Mouse (Mus musculus): ENCODE measurements at regions not wholly inside any gene's neighbourhood (a gene's known extent, or its start where the extent isn't known, plus 50 kb on each side); places are given as distances from the start of the nearest gene placed in this dataset.
A peak's percentile ranks its signal among the peaks of the same experiment; 100 is the strongest.

GRCm38 (mm10) chr8:44373987-44374386, 561.3 kb upstream of the Fat1 start:
- Histone ChIP-seq H3K9ac (ENCODE audit: low read length) (no peak overlapping the region), H3K9me3 (ENCODE audit: control insufficient read depth, low read length) (no peaks in the 10 kb centered on the region), H3K27me3 (ENCODE audit: control insufficient read depth, insufficient read depth, low read length) (no peaks in the 10 kb centered on the region), H3K4me2 (ENCODE audit: low read length) (no peak overlapping the region), H3K4me1 (ENCODE audit: control insufficient read depth in 2 of 2, insufficient read depth in 2 of 2, low read length in 2 of 2) (peaks cover 0 to 13% of the 10 kb centered on the region in 2 experiments; a peak in 2 of 4 replicates), H3K36me3 (ENCODE audit: control insufficient read depth, insufficient read depth, low read length) (no peaks in the 10 kb centered on the region), H3K27ac (replicated peaks in 1 of 2; ENCODE audit: control insufficient read depth in 1 of 2, insufficient read depth in 1 of 2, low read depth in 2 of 2, low read length in 2 of 2) (0 out of 4 replicates have a peak overlapping the region, but pooled peaks of 1 of the 2 experiments have one; percentile 2), H3K4me3 (ENCODE audit: control insufficient read depth in 1 of 2, insufficient read depth in 1 of 2, low read depth in 1 of 2, low read length in 2 of 2) (no peak overlapping the region)
- WGBS = 23% methylated on average over 6 of the region's 6 CpGs
- no peak for ATAC-seq (ENCODE audit: insufficient number of reproducible peaks, insufficient read depth, low FRiP score, low read depth)

- no peaks in the 10 kb centered on the region for H3K9me3 ChIP-seq (ENCODE audit: control insufficient read depth, low read length)
- no peak overlapping the region for H3K4me3 ChIP-seq (ENCODE audit: control insufficient read depth in 1 of 2, insufficient read depth in 1 of 2, low read depth in 1 of 2, low read length in 2 of 2)
- no peak overlapping the region for H3K4me2 ChIP-seq (ENCODE audit: low read length)
- WGBS = 37% methylated on average over 3 of the region's 3 CpGs
- H3K36me3 ChIP-seq (ENCODE audit: control insufficient read depth, insufficient read depth, low read length) = no peaks in the 10 kb centered on the region
- no peak overlapping the region for H3K9ac ChIP-seq (ENCODE audit: low read length)
- H3K27me3 ChIP-seq (ENCODE audit: control insufficient read depth, insufficient read depth, low read length) = no peaks in the 10 kb centered on the region
- peaks cover 0 to 13% of the 10 kb centered on the region in 2 experiments; a peak in 2 of 4 replicates for H3K4me1 ChIP-seq (ENCODE audit: control insufficient read depth in 2 of 2, insufficient read depth in 2 of 2, low read length in 2 of 2)
- no peak for ATAC-seq (ENCODE audit: insufficient number of reproducible peaks, insufficient read depth, low FRiP score, low read depth)
- H3K27ac ChIP-seq (replicated peaks in 1 of 2; ENCODE audit: control insufficient read depth in 1 of 2, insufficient read depth in 1 of 2, low read depth in 2 of 2, low read length in 2 of 2) = no peak overlapping the region
Observed at GRCm38 (mm10) chr8:44377731-44378130, 557.5 kb upstream of the Fat1 start.

- peaks cover 7% of the 10 kb centered on the region; the same call in 1 of the 2 replicates for H3K9me3 ChIP-seq (ENCODE audit: control insufficient read depth, low read length)
- H3K36me3 ChIP-seq (ENCODE audit: control insufficient read depth, insufficient read depth, low read length) = no peaks in the 10 kb centered on the region
- H3K4me3 ChIP-seq (ENCODE audit: control insufficient read depth in 1 of 2, insufficient read depth in 1 of 2, low read depth in 1 of 2, low read length in 2 of 2) = no peak overlapping the region
- ATAC-seq (ENCODE audit: insufficient number of reproducible peaks, insufficient read depth, low FRiP score, low read depth) = no peak
- H3K27me3 ChIP-seq (ENCODE audit: control insufficient read depth, insufficient read depth, low read length) = no peaks in the 10 kb centered on the region
- H3K4me2 ChIP-seq (ENCODE audit: low read length) = no peak overlapping the region
- H3K9ac ChIP-seq (ENCODE audit: low read length) = no peak overlapping the region
- WGBS = 92% methylated on average over 6 of the region's 6 CpGs
- H3K27ac ChIP-seq (replicated peaks in 1 of 2; ENCODE audit: control insufficient read depth in 1 of 2, insufficient read depth in 1 of 2, low read depth in 2 of 2, low read length in 2 of 2) = no peak overlapping the region
- no peaks in the 10 kb centered on the region for H3K4me1 ChIP-seq (ENCODE audit: control insufficient read depth in 2 of 2, insufficient read depth in 2 of 2, low read length in 2 of 2)
Observed at GRCm38 (mm10) chr8:44408462-44408861, 526.8 kb upstream of the Fat1 start.

- H3K4me3 ChIP-seq (ENCODE audit: control insufficient read depth in 1 of 2, insufficient read depth in 1 of 2, low read depth in 1 of 2, low read length in 2 of 2) = no peak overlapping the region
- H3K4me2 ChIP-seq (ENCODE audit: low read length) = no peak overlapping the region
- no peaks in the 10 kb centered on the region for H3K4me1 ChIP-seq (ENCODE audit: control insufficient read depth in 2 of 2, insufficient read depth in 2 of 2, low read length in 2 of 2)
- H3K27ac ChIP-seq (replicated peaks in 1 of 2; ENCODE audit: control insufficient read depth in 1 of 2, insufficient read depth in 1 of 2, low read depth in 2 of 2, low read length in 2 of 2) = no peak overlapping the region
- H3K36me3 ChIP-seq (ENCODE audit: control insufficient read depth, insufficient read depth, low read length) = no peaks in the 10 kb centered on the region
- no peak for ATAC-seq (ENCODE audit: insufficient number of reproducible peaks, insufficient read depth, low FRiP score, low read depth)
- WGBS = 84% methylated on average over 3 of the region's 3 CpGs
- H3K9me3 ChIP-seq (ENCODE audit: control insufficient read depth, low read length) = peaks cover 3% of the 10 kb centered on the region; the same call in 1 of the 2 replicates
- H3K9ac ChIP-seq (ENCODE audit: low read length) = no peak overlapping the region
- no peaks in the 10 kb centered on the region for H3K27me3 ChIP-seq (ENCODE audit: control insufficient read depth, insufficient read depth, low read length)
Observed at GRCm38 (mm10) chr8:44410261-44410660, 525.0 kb upstream of the Fat1 start.

- H3K36me3 ChIP-seq (ENCODE audit: control insufficient read depth, insufficient read depth, low read length) = no peaks in the 10 kb centered on the region
- no peak overlapping the region for H3K9ac ChIP-seq (ENCODE audit: low read length)
- H3K27ac ChIP-seq (replicated peaks in 1 of 2; ENCODE audit: control insufficient read depth in 1 of 2, insufficient read depth in 1 of 2, low read depth in 2 of 2, low read length in 2 of 2) = no peak overlapping the region
- ATAC-seq (ENCODE audit: insufficient number of reproducible peaks, insufficient read depth, low FRiP score, low read depth) = no peak
- no peaks in the 10 kb centered on the region for H3K4me1 ChIP-seq (ENCODE audit: control insufficient read depth in 2 of 2, insufficient read depth in 2 of 2, low read length in 2 of 2)
- H3K4me3 ChIP-seq (ENCODE audit: control insufficient read depth in 1 of 2, insufficient read depth in 1 of 2, low read depth in 1 of 2, low read length in 2 of 2) = no peak overlapping the region
- no peaks in the 10 kb centered on the region for H3K9me3 ChIP-seq (ENCODE audit: control insufficient read depth, low read length)
- H3K4me2 ChIP-seq (ENCODE audit: low read length) = no peak overlapping the region
- 86% methylated on average over 8 of the region's 8 CpGs for WGBS
- H3K27me3 ChIP-seq (ENCODE audit: control insufficient read depth, insufficient read depth, low read length) = no peaks in the 10 kb centered on the region
Observed at GRCm38 (mm10) chr8:44418003-44418402, 517.2 kb upstream of the Fat1 start.

GRCm38 (mm10) chr8:44455433-44455832, 479.8 kb upstream of the Fat1 start:
- H3K27me3 ChIP-seq (ENCODE audit: control insufficient read depth, insufficient read depth, low read length) = no peaks in the 10 kb centered on the region
- no peaks in the 10 kb centered on the region for H3K4me1 ChIP-seq (ENCODE audit: control insufficient read depth in 2 of 2, insufficient read depth in 2 of 2, low read length in 2 of 2)
- H3K9me3 ChIP-seq (ENCODE audit: control insufficient read depth, low read length) = no peaks in the 10 kb centered on the region
- no peaks in the 10 kb centered on the region for H3K36me3 ChIP-seq (ENCODE audit: control insufficient read depth, insufficient read depth, low read length)
- no peak overlapping the region for H3K4me3 ChIP-seq (ENCODE audit: control insufficient read depth in 1 of 2, insufficient read depth in 1 of 2, low read depth in 1 of 2, low read length in 2 of 2)
- ATAC-seq (ENCODE audit: insufficient number of reproducible peaks, insufficient read depth, low FRiP score, low read depth) = no peak
- H3K27ac ChIP-seq (replicated peaks in 1 of 2; ENCODE audit: control insufficient read depth in 1 of 2, insufficient read depth in 1 of 2, low read depth in 2 of 2, low read length in 2 of 2) = no peak overlapping the region
- no peak overlapping the region for H3K9ac ChIP-seq (ENCODE audit: low read length)
- no peak overlapping the region for H3K4me2 ChIP-seq (ENCODE audit: low read length)
- 68% methylated on average over 3 of the region's 3 CpGs for WGBS

GRCm38 (mm10) chr8:44456336-44456735, 478.9 kb upstream of the Fat1 start:
- Histone ChIP-seq H3K4me3 (ENCODE audit: control insufficient read depth in 1 of 2, insufficient read depth in 1 of 2, low read depth in 1 of 2, low read length in 2 of 2) (no peak overlapping the region), H3K4me1 (ENCODE audit: control insufficient read depth in 2 of 2, insufficient read depth in 2 of 2, low read length in 2 of 2) (no peaks in the 10 kb centered on the region), H3K36me3 (ENCODE audit: control insufficient read depth, insufficient read depth, low read length) (no peaks in the 10 kb centered on the region), H3K27ac (replicated peaks in 1 of 2; ENCODE audit: control insufficient read depth in 1 of 2, insufficient read depth in 1 of 2, low read depth in 2 of 2, low read length in 2 of 2) (no peak overlapping the region), H3K27me3 (ENCODE audit: control insufficient read depth, insufficient read depth, low read length) (no peaks in the 10 kb centered on the region), H3K9ac (ENCODE audit: low read length) (no peak overlapping the region), H3K4me2 (ENCODE audit: low read length) (no peak overlapping the region), H3K9me3 (ENCODE audit: control insufficient read depth, low read length) (no peaks in the 10 kb centered on the region)
- WGBS = 77% methylated on average over 7 of the region's 7 CpGs
- ATAC-seq (ENCODE audit: insufficient number of reproducible peaks, insufficient read depth, low FRiP score, low read depth) = no peak

- Histone ChIP-seq H3K9ac (ENCODE audit: low read length) (no peak overlapping the region), H3K4me2 (ENCODE audit: low read length) (no peak overlapping the region), H3K4me3 (ENCODE audit: control insufficient read depth in 1 of 2, insufficient read depth in 1 of 2, low read depth in 1 of 2, low read length in 2 of 2) (no peak overlapping the region), H3K27ac (replicated peaks in 1 of 2; ENCODE audit: control insufficient read depth in 1 of 2, insufficient read depth in 1 of 2, low read depth in 2 of 2, low read length in 2 of 2) (no peak overlapping the region), H3K36me3 (ENCODE audit: control insufficient read depth, insufficient read depth, low read length) (no peaks in the 10 kb centered on the region), H3K4me1 (ENCODE audit: control insufficient read depth in 2 of 2, insufficient read depth in 2 of 2, low read length in 2 of 2) (no peaks in the 10 kb centered on the region), H3K27me3 (ENCODE audit: control insufficient read depth, insufficient read depth, low read length) (no peaks in the 10 kb centered on the region), H3K9me3 (ENCODE audit: control insufficient read depth, low read length) (peaks cover 3% of the 10 kb centered on the region; the same call in 1 of the 2 replicates)
- 73% methylated on average over 3 of the region's 3 CpGs for WGBS
- no peak for ATAC-seq (ENCODE audit: insufficient number of reproducible peaks, insufficient read depth, low FRiP score, low read depth)
Observed at GRCm38 (mm10) chr8:44466409-44467078, 468.7 kb upstream of the Fat1 start.
